Mouse (Mus musculus): ENCODE data around the gene Mypop. TPM values are rescaled to one million over a fixed set of nuclear protein-coding genes. Genes with fewer than 3 reads are reported as not detected.
A peak's percentile ranks its signal among the peaks of the same experiment; 100 is the strongest.

Gene Mypop
- polyA plus RNA-seq, 1 experiment from 2014 or later: 2.2 TPM

- no peaks in the 10 kb centered on the region for H3K9me3 ChIP-seq (replicated peaks; ENCODE audit: control insufficient read depth, low read length)
- no peak for ATAC-seq (replicated peaks; ENCODE audit: insufficient number of reproducible peaks, low FRiP score, low TSS enrichment)
- no peak overlapping the region for H3K9ac ChIP-seq (ENCODE audit: low read depth, low read length)
- H3K27me3 ChIP-seq (ENCODE audit: control insufficient read depth, insufficient read depth, low read length): peaks cover 8% of the 10 kb centered on the region
- H3K36me3 ChIP-seq (ENCODE audit: control insufficient read depth, insufficient read depth, low read length): no peaks in the 10 kb centered on the region
- WGBS (ENCODE audit: insufficient replicate concordance): 86% methylated on average over 4 of the region's 4 CpGs
- no peak overlapping the region for H3K4me2 ChIP-seq
- no peak overlapping the region for H3K27ac ChIP-seq (ENCODE audit: low read depth, low read length)
- no peak overlapping the region for H3K4me3 ChIP-seq (ENCODE audit: low read depth, low read length)
- peaks cover 9% of the 10 kb centered on the region for H3K4me1 ChIP-seq (ENCODE audit: control insufficient read depth, insufficient read depth, low read length)
Observed at GRCm38 (mm10) chr7:19016042-19016441, 25.0 kb downstream of the Mypop start.

GRCm38 (mm10) chr7:19017909-19018308 is 26.9 kb downstream of the Mypop start:
- H3K4me3 ChIP-seq (ENCODE audit: low read depth, low read length): no peak overlapping the region
- H3K9me3 ChIP-seq (replicated peaks; ENCODE audit: control insufficient read depth, low read length): no peaks in the 10 kb centered on the region
- no peak for ATAC-seq (replicated peaks; ENCODE audit: insufficient number of reproducible peaks, low FRiP score, low TSS enrichment)
- 85% methylated on average over 7 of the region's 7 CpGs for WGBS (ENCODE audit: insufficient replicate concordance)
- H3K27ac ChIP-seq (ENCODE audit: low read depth, low read length): no peak overlapping the region
- H3K9ac ChIP-seq (ENCODE audit: low read depth, low read length): no peak overlapping the region
- no peaks in the 10 kb centered on the region for H3K4me1 ChIP-seq (ENCODE audit: control insufficient read depth, insufficient read depth, low read length)
- H3K27me3 ChIP-seq (ENCODE audit: control insufficient read depth, insufficient read depth, low read length): peaks cover 25% of the 10 kb centered on the region
- no peak overlapping the region for H3K4me2 ChIP-seq
- no peaks in the 10 kb centered on the region for H3K36me3 ChIP-seq (ENCODE audit: control insufficient read depth, insufficient read depth, low read length)

DNA sequence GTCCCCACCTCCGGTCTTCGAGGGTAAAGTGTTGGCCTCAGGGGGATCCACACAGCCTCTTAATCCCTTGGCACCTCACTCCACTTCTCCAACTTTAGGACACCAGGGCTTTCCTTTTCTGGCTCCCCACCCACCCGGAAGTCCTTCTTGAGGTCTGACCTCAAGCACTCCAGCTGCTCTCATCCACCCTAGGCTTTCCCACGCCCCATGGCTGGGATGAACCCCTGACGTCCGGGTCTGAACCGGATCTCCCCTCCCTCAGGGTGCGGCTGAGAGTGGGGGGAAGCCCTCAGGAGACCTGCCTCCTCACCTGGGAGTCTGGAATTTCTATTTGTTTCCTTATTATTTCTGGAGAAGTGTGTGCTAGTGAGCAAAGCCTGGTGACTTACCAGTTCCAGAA is 30.0 kb downstream of the Mypop start:
- H3K9ac ChIP-seq (ENCODE audit: low read depth, low read length): no peak overlapping the region
- no peak overlapping the region for H3K27ac ChIP-seq (ENCODE audit: low read depth, low read length)
- no peaks in the 10 kb centered on the region for H3K9me3 ChIP-seq (replicated peaks; ENCODE audit: control insufficient read depth, low read length)
- H3K4me2 ChIP-seq: no peak overlapping the region
- no peak overlapping the region for H3K4me3 ChIP-seq (ENCODE audit: low read depth, low read length)
- ATAC-seq (replicated peaks; ENCODE audit: insufficient number of reproducible peaks, low FRiP score, low TSS enrichment): no peak
- peaks cover 35% of the 10 kb centered on the region for H3K27me3 ChIP-seq (ENCODE audit: control insufficient read depth, insufficient read depth, low read length)
- H3K4me1 ChIP-seq (ENCODE audit: control insufficient read depth, insufficient read depth, low read length): peaks cover 13% of the 10 kb centered on the region; the same call in 1 of the 2 replicates
- no peaks in the 10 kb centered on the region for H3K36me3 ChIP-seq (ENCODE audit: control insufficient read depth, insufficient read depth, low read length)
- WGBS (ENCODE audit: insufficient replicate concordance): 11% methylated on average over 8 of the region's 8 CpGs

DNA sequence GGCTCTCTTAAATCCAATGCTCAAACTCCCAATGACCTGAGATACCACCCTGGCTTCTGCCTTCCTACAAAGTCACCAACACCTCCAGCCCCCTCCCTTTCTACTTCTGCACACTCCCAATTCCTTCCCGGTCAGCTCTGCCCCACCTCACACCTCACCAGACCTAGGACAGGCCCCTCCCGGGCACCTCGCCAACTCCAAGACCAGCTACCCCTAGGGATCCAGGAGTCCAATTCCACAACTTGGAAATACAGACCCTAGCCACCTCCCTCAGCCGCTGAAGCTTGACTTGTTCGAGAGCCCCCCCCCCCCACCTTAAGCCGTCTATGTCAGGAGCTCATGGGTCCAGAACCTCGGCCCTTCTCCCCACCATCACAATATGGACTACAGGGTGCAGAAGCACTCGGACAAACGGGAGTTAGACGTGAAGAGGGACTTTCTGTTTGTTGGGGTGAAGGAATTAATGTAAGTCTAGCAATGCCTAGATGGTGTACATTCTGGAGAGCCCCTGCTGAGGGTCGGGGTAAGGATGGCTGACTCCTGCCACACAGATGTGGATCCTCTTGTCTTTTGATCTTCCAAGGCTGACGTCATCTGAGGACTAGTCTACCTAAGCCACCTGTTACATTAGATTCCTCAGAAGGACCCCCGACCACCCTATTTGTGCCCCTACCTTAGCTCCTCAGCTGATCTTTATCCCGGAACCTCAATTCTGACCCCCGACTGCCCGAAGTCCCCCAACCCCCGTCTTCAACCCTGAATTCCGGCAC is 31.3 kb downstream of the Mypop start:
- Histone ChIP-seq H3K36me3 (ENCODE audit: control insufficient read depth, insufficient read depth, low read length) (no peaks in the 10 kb centered on the region), H3K4me1 (ENCODE audit: control insufficient read depth, insufficient read depth, low read length) (peaks cover 13% of the 10 kb centered on the region; the same call in 1 of the 2 replicates), H3K4me3 (ENCODE audit: low read depth, low read length) (no peak overlapping the region), H3K9ac (ENCODE audit: low read depth, low read length) (no peak overlapping the region), H3K9me3 (replicated peaks; ENCODE audit: control insufficient read depth, low read length) (no peaks in the 10 kb centered on the region), H3K27me3 (ENCODE audit: control insufficient read depth, insufficient read depth, low read length) (peaks cover 35% of the 10 kb centered on the region), H3K4me2 (no peak overlapping the region), H3K27ac (ENCODE audit: low read depth, low read length) (no peak overlapping the region)
- no peak for ATAC-seq (replicated peaks; ENCODE audit: insufficient number of reproducible peaks, low FRiP score, low TSS enrichment)
- 50% methylated on average over 18 of the region's 18 CpGs for WGBS (ENCODE audit: insufficient replicate concordance)

DNA sequence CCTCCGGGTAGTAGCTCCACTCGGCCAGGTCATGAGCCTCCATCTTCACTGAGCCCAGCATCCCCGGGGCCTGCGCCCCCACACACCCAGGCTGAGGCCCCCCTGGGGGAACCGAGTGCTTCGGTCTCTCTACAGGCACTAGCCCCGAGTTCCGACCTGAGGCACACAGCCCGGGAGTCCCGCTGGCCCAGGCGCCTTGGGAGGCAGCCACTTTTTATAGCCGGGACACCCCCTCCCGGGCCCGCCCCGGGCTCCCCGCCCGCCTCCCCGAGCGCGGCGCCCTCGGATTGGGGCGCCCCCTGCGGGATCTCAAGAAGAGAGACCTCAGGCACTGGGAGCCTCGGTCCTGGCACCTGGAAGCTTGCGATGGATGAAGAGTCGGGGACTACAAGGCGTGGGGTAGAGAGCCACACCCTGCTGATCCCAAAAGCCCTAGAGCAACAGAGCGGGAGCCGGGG is 32.3 kb downstream of the Mypop start, which contains the start of gene Foxa3:
TSS of gene Foxa3 (minus strand) at position 182 of the 458 bp plus-strand sequence.
- Histone ChIP-seq H3K4me1 (ENCODE audit: control insufficient read depth, insufficient read depth, low read length) (peaks cover 13% of the 10 kb centered on the region; the same call in 1 of the 2 replicates), H3K27ac (ENCODE audit: low read depth, low read length) (peak within 1 kb of the TSS; percentile 60), H3K36me3 (ENCODE audit: control insufficient read depth, insufficient read depth, low read length) (no peaks in the 10 kb centered on the region), H3K4me2 (peak within 1 kb of the TSS; percentile 90), H3K9me3 (replicated peaks; ENCODE audit: control insufficient read depth, low read length) (no peaks in the 10 kb centered on the region), H3K4me3 (ENCODE audit: low read depth, low read length) (peak within 1 kb of the TSS; percentile 78), H3K27me3 (ENCODE audit: control insufficient read depth, insufficient read depth, low read length) (peaks cover 35% of the 10 kb centered on the region), H3K9ac (ENCODE audit: low read depth, low read length) (peak within 1 kb of the TSS; percentile 94)
- no peak; the same call in 1 of the 2 replicates for ATAC-seq (replicated peaks; ENCODE audit: insufficient number of reproducible peaks, low FRiP score, low TSS enrichment)
- WGBS (ENCODE audit: insufficient replicate concordance): 4% methylated on average over 29 of the region's 30 CpGs

DNA sequence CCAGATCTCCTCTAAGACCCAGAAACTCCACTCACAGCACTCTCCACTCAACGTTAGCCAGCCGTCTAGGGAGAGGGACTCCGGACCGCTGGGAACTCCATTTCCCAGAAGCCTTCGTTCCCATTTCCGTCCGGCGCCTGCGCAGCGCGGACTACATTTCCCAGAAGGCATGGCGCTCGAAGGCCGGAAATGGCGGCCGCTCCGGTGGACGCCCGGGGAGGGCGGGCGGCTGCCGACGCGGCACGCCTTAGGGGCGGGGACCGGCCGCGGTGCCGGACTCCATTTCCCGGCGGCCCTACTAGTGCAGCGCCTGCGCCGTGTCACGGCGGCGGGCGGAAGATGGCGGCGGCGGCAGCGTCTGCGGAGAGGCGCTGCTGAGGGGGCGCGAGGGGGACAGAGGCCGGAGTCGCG is 33.1 kb downstream of the Mypop start, which contains the start of gene Sympk:
TSS of gene Sympk (plus strand) at position 282 of the 411 bp plus-strand sequence.
- H3K27me3 ChIP-seq (ENCODE audit: control insufficient read depth, insufficient read depth, low read length): peaks cover 35% of the 10 kb centered on the region
- peaks cover 13% of the 10 kb centered on the region; the same call in 1 of the 2 replicates for H3K4me1 ChIP-seq (ENCODE audit: control insufficient read depth, insufficient read depth, low read length)
- 1% methylated on average over 42 of the region's 50 CpGs for WGBS (ENCODE audit: insufficient replicate concordance)
- peak within 1 kb of the TSS; percentile 60 for H3K27ac ChIP-seq (ENCODE audit: low read depth, low read length)
- peak within 1 kb of the TSS; percentile 94 for H3K9ac ChIP-seq (ENCODE audit: low read depth, low read length)
- H3K4me2 ChIP-seq: peak within 1 kb of the TSS; percentile 90
- peaks cover 1% of the 10 kb centered on the region; the same call in 1 of the 2 replicates for H3K36me3 ChIP-seq (ENCODE audit: control insufficient read depth, insufficient read depth, low read length)
- ATAC-seq (replicated peaks; ENCODE audit: insufficient number of reproducible peaks, low FRiP score, low TSS enrichment): peak; percentile 91
- H3K4me3 ChIP-seq (ENCODE audit: low read depth, low read length): peak within 1 kb of the TSS; percentile 78
- H3K9me3 ChIP-seq (replicated peaks; ENCODE audit: control insufficient read depth, low read length): no peaks in the 10 kb centered on the region

- 2% methylated on average over 34 of the region's 36 CpGs for WGBS (ENCODE audit: insufficient replicate concordance)
- peak overlapping the region; percentile 90 for H3K4me2 ChIP-seq
- H3K4me3 ChIP-seq (ENCODE audit: low read depth, low read length): peak overlapping the region; percentile 78
- peaks cover 7% of the 10 kb centered on the region; the same call in 1 of the 2 replicates for H3K36me3 ChIP-seq (ENCODE audit: control insufficient read depth, insufficient read depth, low read length)
- H3K4me1 ChIP-seq (ENCODE audit: control insufficient read depth, insufficient read depth, low read length): peaks cover 13% of the 10 kb centered on the region; the same call in 1 of the 2 replicates
- H3K9ac ChIP-seq (ENCODE audit: low read depth, low read length): peak overlapping the region; percentile 94
- peak; percentile 16 for ATAC-seq (replicated peaks; ENCODE audit: insufficient number of reproducible peaks, low FRiP score, low TSS enrichment)
- peak overlapping the region; percentile 60 for H3K27ac ChIP-seq (ENCODE audit: low read depth, low read length)
- peaks cover 35% of the 10 kb centered on the region for H3K27me3 ChIP-seq (ENCODE audit: control insufficient read depth, insufficient read depth, low read length)
- no peaks in the 10 kb centered on the region for H3K9me3 ChIP-seq (replicated peaks; ENCODE audit: control insufficient read depth, low read length)
Observed at GRCm38 (mm10) chr7:19024581-19025255, 33.7 kb downstream of the Mypop start.

GRCm38 (mm10) chr7:19028067-19028466 is 37.0 kb downstream of the Mypop start:
- Histone ChIP-seq H3K27me3 (ENCODE audit: control insufficient read depth, insufficient read depth, low read length) (peaks cover 8% of the 10 kb centered on the region), H3K36me3 (ENCODE audit: control insufficient read depth, insufficient read depth, low read length) (peaks cover 32% of the 10 kb centered on the region), H3K4me2 (no peak overlapping the region), H3K4me3 (ENCODE audit: low read depth, low read length) (no peak overlapping the region), H3K4me1 (ENCODE audit: control insufficient read depth, insufficient read depth, low read length) (peaks cover 13% of the 10 kb centered on the region; the same call in 1 of the 2 replicates), H3K9me3 (replicated peaks; ENCODE audit: control insufficient read depth, low read length) (no peaks in the 10 kb centered on the region), H3K9ac (ENCODE audit: low read depth, low read length) (no peak overlapping the region), H3K27ac (ENCODE audit: low read depth, low read length) (no peak overlapping the region)
- ATAC-seq (replicated peaks; ENCODE audit: insufficient number of reproducible peaks, low FRiP score, low TSS enrichment): no peak
